Mouse (Mus musculus): Measurements from ENCODE around the gene Zfp780b. TPM values are rescaled to one million over a fixed set of nuclear protein-coding genes. Genes with fewer than 3 reads are reported as not detected.
A peak's percentile ranks its signal among the peaks of the same experiment; 100 is the strongest.
"Not testable (repeated sequence)": the region's sequence is repeated elsewhere in the genome, so short reads cannot be mapped to it uniquely, and the experiment has no call there.

Gene Zfp780b
- 1.3 and 2.0 TPM in 2 replicates for polyA plus RNA-seq (2012; rRNA removed)

- Histone ChIP-seq H3K4me1 (ENCODE audit: control insufficient read depth, insufficient read depth, low read length) (no peaks in the 10 kb centered on the region; the same call in 1 of the 2 replicates), H3K4me3 (replicated peaks; ENCODE audit: extremely low read depth, low read depth, low read length) (peak within 1 kb of the TSS; percentile 99)
- under 1% methylated on average over 29 of the region's 29 CpGs for whole genome bisulfite sequencing
- peak; percentile 79 for DNase-seq
- TF ChIP-seq POLR2A (IDR thresholded peaks at IDR 0.05; ENCODE audit: borderline replicate concordance, extremely low read depth, low read depth, low read length) (peak; percentile 44; the same call in 1 of the 2 replicates), CTCF (IDR thresholded peaks at IDR 0.05; ENCODE audit: insufficient read depth, low read length) (no peak)
Measured at GRCm38 (mm10) chr7:27978683-27979528, at the start of gene Zfp780b. Gene Zfp780b (minus strand): TSS chr7:27979171.

- TF ChIP-seq CTCF (IDR thresholded peaks at IDR 0.05; ENCODE audit: insufficient read depth, low read length), result no peak
- no peak for TF ChIP-seq POLR2A (IDR thresholded peaks at IDR 0.05; ENCODE audit: borderline replicate concordance, extremely low read depth, low read depth, low read length)
- H3K4me1 ChIP-seq (ENCODE audit: control insufficient read depth, insufficient read depth, low read length), result no peaks in the 10 kb centered on the region
- DNase-seq, result no peak
- WGBS, result 20% methylated on average over 7 of the region's 7 CpGs
- H3K4me3 ChIP-seq (replicated peaks; ENCODE audit: extremely low read depth, low read depth, low read length), result peak overlapping the region; percentile 75
Measured at GRCm38 (mm10) chr7:28014445-28014810, 35.5 kb upstream of the Zfp780b start.

GRCm38 (mm10) chr7:28013549-28014444, 34.8 kb upstream of the Zfp780b start, which contains the start of gene Zfp850:
Gene Zfp850 (minus strand): TSS chr7:28014115.
- 0 out of 2 replicates have a peak, but pooled peaks have one; percentile 18 for TF ChIP-seq POLR2A (IDR thresholded peaks at IDR 0.05; ENCODE audit: borderline replicate concordance, extremely low read depth, low read depth, low read length)
- TF ChIP-seq CTCF (IDR thresholded peaks at IDR 0.05; ENCODE audit: insufficient read depth, low read length), result no peak
- Histone ChIP-seq H3K4me3 (replicated peaks; ENCODE audit: extremely low read depth, low read depth, low read length) (peak within 1 kb of the TSS; percentile 75), H3K4me1 (ENCODE audit: control insufficient read depth, insufficient read depth, low read length) (no peaks in the 10 kb centered on the region)
- under 1% methylated on average over 47 of the region's 47 CpGs for WGBS
- DNase-seq, result peak; percentile 78

- H3K4me3 ChIP-seq (replicated peaks; ENCODE audit: extremely low read depth, low read depth, low read length), result no peak overlapping the region
- 97% methylated on average over 3 of the region's 3 CpGs for WGBS
- no peak for DNase-seq
- TF ChIP-seq POLR2A (IDR thresholded peaks at IDR 0.05; ENCODE audit: borderline replicate concordance, extremely low read depth, low read depth, low read length), result no peak
- no peak for TF ChIP-seq CTCF (IDR thresholded peaks at IDR 0.05; ENCODE audit: insufficient read depth, low read length)
- no peaks in the 10 kb centered on the region for H3K4me1 ChIP-seq (ENCODE audit: control insufficient read depth, insufficient read depth, low read length)
Measured at GRCm38 (mm10) chr7:28010271-28010670, 31.3 kb upstream of the Zfp780b start.

- WGBS, result 82% methylated on average over 2 of the region's 2 CpGs
- no peak for DNase-seq
- no peaks in the 10 kb centered on the region; the same call in 1 of the 2 replicates for H3K4me1 ChIP-seq (ENCODE audit: control insufficient read depth, insufficient read depth, low read length)
- H3K4me3 ChIP-seq (replicated peaks; ENCODE audit: extremely low read depth, low read depth, low read length), result no peak overlapping the region
- TF ChIP-seq CTCF (IDR thresholded peaks at IDR 0.05; ENCODE audit: insufficient read depth, low read length) (no peak), POLR2A (IDR thresholded peaks at IDR 0.05; ENCODE audit: borderline replicate concordance, extremely low read depth, low read depth, low read length) (no peak)
Measured at GRCm38 (mm10) chr7:27982197-27982596, 3.2 kb upstream of the Zfp780b start.

GRCm38 (mm10) chr7:27949451-27949850, 29.5 kb downstream of the Zfp780b start:
- DNase-seq, result not testable (repeated sequence)
- 91% methylated on average over 13 of the region's 13 CpGs for WGBS

GRCm38 (mm10) chr7:27941869-27942268, 37.1 kb downstream of the Zfp780b start:
- DNase-seq; H3K4me3 ChIP-seq (replicated peaks; ENCODE audit: extremely low read depth, low read depth, low read length); H3K4me1 ChIP-seq (ENCODE audit: control insufficient read depth, insufficient read depth, low read length): not testable (repeated sequence)
- 21% methylated on average over 5 of the region's 7 CpGs for WGBS

More at GRCm38 (mm10) chr7:27949451-27949850, 29.5 kb downstream of the Zfp780b start:
- not testable (repeated sequence) for H3K4me1 ChIP-seq (ENCODE audit: control insufficient read depth, insufficient read depth, low read length); H3K4me3 ChIP-seq (replicated peaks; ENCODE audit: extremely low read depth, low read depth, low read length)

- not testable (repeated sequence) for DNase-seq; H3K4me3 ChIP-seq (replicated peaks; ENCODE audit: extremely low read depth, low read depth, low read length); H3K4me1 ChIP-seq (ENCODE audit: control insufficient read depth, insufficient read depth, low read length)
- 0% methylated on average over 1 of the region's 9 CpGs for WGBS
Measured at GRCm38 (mm10) chr7:27933800-27934158, 45.2 kb downstream of the Zfp780b start.

- 15% methylated on average over 7 of the region's 7 CpGs for WGBS
- TF ChIP-seq POLR2A (IDR thresholded peaks at IDR 0.05; ENCODE audit: borderline replicate concordance, extremely low read depth, low read depth, low read length) (no peak), CTCF (IDR thresholded peaks at IDR 0.05; ENCODE audit: insufficient read depth, low read length) (no peak)
- Histone ChIP-seq H3K4me1 (ENCODE audit: control insufficient read depth, insufficient read depth, low read length) (no peaks in the 10 kb centered on the region; the same call in none of the 2 replicates), H3K4me3 (replicated peaks; ENCODE audit: extremely low read depth, low read depth, low read length) (no peak overlapping the region)
- no peak for DNase-seq
Measured at GRCm38 (mm10) chr7:27933050-27933799, 45.7 kb downstream of the Zfp780b start.
